In genomic region chr9:75221420-75222287, GRCm38 (mm10) we compare ENCODE assay signal across 9 mouse cellular contexts. TPM values are rescaled to one million over a fixed set of nuclear protein-coding genes. Genes with fewer than 3 reads are reported as not detected.
A peak's percentile ranks its signal among the peaks of the same experiment; 100 is the strongest.
DNase-seq lines count a peak whose midpoint lies in the region; TF ChIP-seq lines count a peak whose summit lies in the region.
"Had no signal": no experiment of that assay in that cellular context is flagged by ENCODE, and none has a peak within 500 bp of the region (broad histone marks: within the 10 kb centered on the region; RNA-seq: fewer than 3 reads in every experiment).

No protein-coding gene starts in this region.

- no peak overlapping the region for H3K4me2 ChIP-seq in CH12.LX (ENCODE audit: insufficient read depth, low read depth, poor library complexity, severe bottlenecking)

- in situ Hi-C loops in CH12.LX (cut with MboI; ENCODE audit: low pct_ligation_motif_present, low pct_unique_long_range_greater_than_20kb, low sequenced_read_pairs), result no loop called here

- DNase-seq in gastrocnemius, postnatal 14 days, result peak; percentile 64
- DNase-seq in gastrocnemius, postnatal 36 days, result no peak
- DNase-seq in CH12.LX (ENCODE audit: extremely low read depth), result peak; percentile 27
- peak; percentile 34 for DNase-seq in embryo, embryonic 11 days
- DNase-seq in kidney, postnatal 10 days, result peak; percentile 19
- peak; percentile 16 for DNase-seq in naive thymus-derived CD4-positive, alpha-beta T cell, adult 2 months (ENCODE audit: low read depth)
- DNase-seq in testis, postnatal 10 days (ENCODE audit: low spot score), result no peak
- DNase-seq in layer of hippocampus, postnatal 36 days, result no peak

- H3K27me3 ChIP-seq in CH12.LX (replicated peaks), result no peaks in the 10 kb centered on the region

- H3K9me3 ChIP-seq in CH12.LX (replicated peaks; ENCODE audit: low read length), result no peaks in the 10 kb centered on the region

- no peak overlapping the region for H3K27ac ChIP-seq in CH12.LX (ENCODE audit: insufficient read depth, low read depth)
- H3K27ac ChIP-seq: macrophage had no signal

- no peak for TF ChIP-seq RAD21 in CH12.LX (IDR thresholded peaks at IDR 0.05; ENCODE audit: low read depth, low read length)

- no peak for TF ChIP-seq EP300 in CH12.LX (IDR thresholded peaks at IDR 0.05; ENCODE audit: low read length)

- dilution Hi-C loops in CH12.LX (cut with MboI; ENCODE audit: extremely low pct_ligation_motif_present, extremely low pct_unique_long_range_greater_than_20kb, low sequenced_read_pairs), result no loop called here

- no peaks in the 10 kb centered on the region for H3K79me2 ChIP-seq in CH12.LX (replicated peaks; ENCODE audit: control insufficient read depth, extremely low read depth, insufficient read depth, poor library complexity, severe bottlenecking)

- H3K4me3 ChIP-seq in CH12.LX (replicated peaks in 1 of 3; ENCODE audit: low read depth in 2 of 3, low read length in 2 of 3, poor library complexity in 1 of 3), result no peak overlapping the region

- TF ChIP-seq POLR2A in CH12.LX (IDR thresholded peaks at IDR 0.05; ENCODE audit: low read depth, low read length), result no peak

- no peak for TF ChIP-seq CTCF in CH12.LX (conservative IDR thresholded peaks at IDR 0.05 in 1 of 2, IDR thresholded peaks at IDR 0.05 in 1 of 2; ENCODE audit: low read depth in 2 of 2, low read length in 2 of 2)

- H3K4me1 ChIP-seq in CH12.LX (ENCODE audit: control insufficient read depth in 1 of 2, insufficient read depth in 2 of 2), result peaks cover 0 to 8% of the 10 kb centered on the region in 2 experiments; a peak in 1 of 4 replicates

- intact Hi-C loops in gastrocnemius, postnatal 14 days (cut with DNase I; ENCODE audit: low total_unique reads), result loop anchor here (5.0 kb wide), 1 partner anchor 56 kb away; no protein-coding TSS in a partner anchor
- intact Hi-C loops in gastrocnemius, postnatal 36 days (cut with DNase I), result no loop called here

- H3K9ac ChIP-seq in CH12.LX (ENCODE audit: insufficient read depth, low read depth), result no peak overlapping the region

- peaks cover 38 to 60% of the 10 kb centered on the region in 2 experiments for H3K36me3 ChIP-seq in CH12.LX (replicated peaks in 1 of 2; ENCODE audit: control insufficient read depth in 1 of 2, insufficient read depth in 1 of 2, low read length in 1 of 2)

TF ChIP-seq in CH12.LX, 34 proteins besides CTCF, POLR2A, EP300 and RAD21:
- TF ChIP-seq ZKSCAN1 (IDR thresholded peaks at IDR 0.05; ENCODE audit: borderline replicate concordance, low read depth, low read length), result no peak
- no peak for TF ChIP-seq RCOR1 (conservative IDR thresholded peaks at IDR 0.05; ENCODE audit: low read depth, low read length)
- TF ChIP-seq E2F4 (IDR thresholded peaks at IDR 0.05; ENCODE audit: insufficient replicate concordance, low read depth, low read length), result no peak
- no peak for TF ChIP-seq MYC (IDR thresholded peaks at IDR 0.05; ENCODE audit: low read depth, low read length)
- no peak for TF ChIP-seq MAX (IDR thresholded peaks at IDR 0.05; ENCODE audit: low read length)
- no peak for TF ChIP-seq MAZ (IDR thresholded peaks at IDR 0.05; ENCODE audit: low read depth, low read length)
- TF ChIP-seq CHD2 (IDR thresholded peaks at IDR 0.05; ENCODE audit: low read length), result no peak
- TF ChIP-seq USF1 (IDR thresholded peaks at IDR 0.05; ENCODE audit: low read depth, low read length), result no peak
- TF ChIP-seq GABPA (IDR thresholded peaks at IDR 0.05; ENCODE audit: insufficient replicate concordance, low read depth, low read length), result no peak
- no peak for TF ChIP-seq POLR2AphosphoS2 (IDR thresholded peaks at IDR 0.05; ENCODE audit: low read depth, low read length)

RNA-seq across cellular contexts. Expression of gene Myo5c, which starts 10.2 kb away (rescaled TPM):
- 1 to 10 TPM; 5.9 to 9.6 TPM for total RNA-seq in gastrocnemius, postnatal 14 days (2021)
- total RNA-seq in gastrocnemius, postnatal 36 days (2021), result 1 to 10 TPM; 7.3 to 9.9 TPM
- total RNA-seq in CH12.LX (2012; rRNA removed) (1.6 and 4.4 TPM in 2 replicates), CH12.LX (2014; rRNA removed) (3.7 and 3.8 TPM in 2 replicates)
- 4.7 and 5.2 TPM in 2 replicates for polyA plus RNA-seq in CH12.LX (2012; ENCODE audit: insufficient read length, low read depth)
- under 1 TPM; 0.50 to 0.53 TPM for total RNA-seq in layer of hippocampus, postnatal 36 days (2021)
- polyA plus RNA-seq: macrophage had no signal

Comparison
In these comparisons a context has a peak if more than half of its experiments do, and no peak if none do; other contexts are left out.
1. DNase-seq: peak in gastrocnemius, postnatal 14 days (single experiment), CH12.LX (single experiment), embryo, embryonic 11 days (single experiment), kidney, postnatal 10 days (single experiment) and naive thymus-derived CD4-positive, alpha-beta T cell, adult 2 months (single experiment); none in gastrocnemius, postnatal 36 days (0 of 2), testis, postnatal 10 days (single experiment) and layer of hippocampus, postnatal 36 days (0 of 2).